Mouse (Mus musculus) forebrain, embryonic 13.5 days (tissue): ENCODE results near the gene Lix1l. TPM values are rescaled to one million over a fixed set of nuclear protein-coding genes. Genes with fewer than 3 reads are reported as not detected.

ENCODE experiments used
- ATAC-seq: fragments of 200-750 bp; cut with Nextera tagmentation; 2 replicates; pipeline ENCODE4 v1.8.0; 2017
- H3K27ac ChIP-seq: fragments of 300-500 bp; sonication (generic); 2 replicates; pipeline ENCODE4 v1.5.1; 2015; ENCODE audit warnings: inconsistent platforms, mild to moderate bottlenecking, moderate library complexity
- H3K27me3 ChIP-seq: fragments of 300-500 bp; sonication (generic); 2 replicates; pipeline ENCODE4 v1.6.1; 2015; ENCODE audit warnings: mild to moderate bottlenecking, inconsistent platforms
- H3K36me3 ChIP-seq: fragments of 300-500 bp; sonication (generic); 2 replicates; pipeline ENCODE4 v1.6.1; 2015; ENCODE audit warnings: mild to moderate bottlenecking, inconsistent platforms; ENCODE audit not compliant: poor library complexity, severe bottlenecking
- H3K4me1 ChIP-seq: fragments of 300-500 bp; sonication (generic); 2 replicates; pipeline ENCODE4 v1.6.1; 2015; ENCODE audit warnings: inconsistent platforms
- H3K4me2 ChIP-seq: fragments of 300-500 bp; sonication (generic); 2 replicates; pipeline ENCODE4 v1.6.1; 2015; ENCODE audit warnings: inconsistent platforms, mild to moderate bottlenecking, moderate library complexity
- H3K4me3 ChIP-seq: fragments of 300-500 bp; sonication (generic); 2 replicates; pipeline ENCODE4 v1.5.1; 2015; ENCODE audit warnings: mild to moderate bottlenecking, inconsistent platforms
- H3K9ac ChIP-seq: fragments of 300-500 bp; sonication (generic); 2 replicates; pipeline ENCODE4 v1.6.1; 2015; ENCODE audit warnings: mild to moderate bottlenecking, inconsistent platforms
- H3K9me3 ChIP-seq: fragments of 300-500 bp; sonication (generic); replicated peaks from 2 replicates; pipeline ENCODE4 v1.6.1; 2016; ENCODE audit warnings: inconsistent platforms
- WGBS: fragments of 180-500 bp; shearing (Covaris S2); methylation state at CpG from one replicate; pipeline ENCODE4 v1.1.7; 2015; 5-methylcytosine and 5-hydroxymethylcytosine counted together
- polyA plus RNA-seq: library from polyadenylated mRNA; unstranded; fragments of >200 nt; fragmentation: Nextera tagmentation; extraction: Ambion mirVana; gene quantifications from 2 replicates; pipeline ENCODE4 v1.2.1, GENCODE M21; 2015

The Lix1l gene
- 6.9 and 7.2 TPM in 2 replicates for polyA plus RNA-seq

DNA sequence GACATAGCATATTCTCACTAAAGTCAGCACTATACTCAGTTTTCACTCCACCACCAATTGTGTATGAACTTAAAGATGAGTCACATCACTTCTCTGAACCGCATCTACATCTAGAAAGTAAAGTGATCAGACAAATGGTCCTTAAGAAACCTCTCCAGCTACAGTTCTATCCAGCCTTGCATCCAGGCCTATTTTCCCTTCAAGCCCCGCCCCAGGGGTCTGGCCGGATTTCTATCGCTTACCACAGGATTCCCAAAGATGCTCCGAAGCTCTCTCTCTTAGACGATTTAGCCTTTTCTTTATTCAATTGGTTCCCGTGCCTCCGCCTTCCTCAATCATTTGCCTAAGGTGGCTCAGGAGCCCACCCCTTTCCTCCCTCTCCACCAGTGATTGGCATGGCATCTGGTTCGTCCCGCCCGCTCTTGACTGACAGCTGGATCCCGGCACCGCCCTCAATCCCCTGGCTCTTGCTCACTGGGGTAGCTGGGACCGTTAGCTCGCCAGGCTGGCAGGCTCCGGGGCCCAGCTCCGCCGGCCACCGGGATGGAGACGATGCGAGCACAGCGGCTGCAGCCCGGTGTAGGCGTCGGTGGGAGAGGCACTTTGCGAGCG, at the start of gene Lix1l:
Gene Lix1l (plus strand): TSS at position 511 of the 612 bp plus-strand sequence.
- peak within 1 kb of the TSS; percentile 93 for H3K27ac ChIP-seq
- peaks cover 84% of the 10 kb centered on the region for H3K4me1 ChIP-seq
- WGBS, result under 1% methylated on average over 26 of the region's 27 CpGs
- peak; percentile 96 for ATAC-seq
- H3K4me3 ChIP-seq, result peak within 1 kb of the TSS; percentile 85
- no peaks in the 10 kb centered on the region for H3K9me3 ChIP-seq
- peaks cover 5% of the 10 kb centered on the region; the same call in 1 of the 2 replicates for H3K36me3 ChIP-seq
- H3K4me2 ChIP-seq, result peak within 1 kb of the TSS; percentile 69
- peaks cover 7% of the 10 kb centered on the region; the same call in 1 of the 2 replicates for H3K27me3 ChIP-seq
- peak within 1 kb of the TSS; percentile 92 for H3K9ac ChIP-seq

- no peak for ATAC-seq
- Histone ChIP-seq H3K9me3 (no peaks in the 10 kb centered on the region), H3K4me2 (no peak overlapping the region), H3K36me3 (no peaks in the 10 kb centered on the region), H3K4me3 (no peak overlapping the region), H3K9ac (no peak overlapping the region), H3K4me1 (peaks cover 19% of the 10 kb centered on the region), H3K27me3 (no peaks in the 10 kb centered on the region), H3K27ac (no peak overlapping the region)
- 10% methylated on average over 8 of the region's 8 CpGs for WGBS
Measured at GRCm38 (mm10) chr3:96551203-96551602, 49.7 kb upstream of the Lix1l start.

DNA sequence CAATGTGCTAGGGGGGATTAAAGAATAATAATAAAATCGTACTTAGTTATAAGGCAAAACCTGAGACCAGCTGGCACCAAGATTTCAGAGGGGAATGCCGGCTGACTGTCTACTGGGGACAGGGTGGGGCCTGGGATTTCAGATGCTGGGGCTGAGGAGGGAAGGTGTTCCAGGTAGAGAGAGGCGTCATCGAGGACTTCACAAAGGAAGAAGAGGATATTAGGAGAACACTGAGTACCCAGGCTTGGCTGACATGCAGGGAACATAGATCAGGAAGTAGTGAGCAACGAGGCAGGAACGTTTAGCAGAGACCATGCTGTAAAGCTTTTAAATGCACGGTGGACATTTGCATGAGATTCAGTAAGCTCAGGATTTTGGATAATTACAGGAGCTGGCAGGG, 49.1 kb upstream of the Lix1l start:
- 74% methylated on average over 7 of the region's 7 CpGs for WGBS
- no peak for ATAC-seq

GRCm38 (mm10) chr3:96553601-96554000, 47.3 kb upstream of the Lix1l start:
- Histone ChIP-seq H3K27me3 (no peaks in the 10 kb centered on the region), H3K4me2 (no peak overlapping the region), H3K27ac (no peak overlapping the region), H3K4me3 (no peak overlapping the region), H3K9ac (no peak overlapping the region), H3K9me3 (no peaks in the 10 kb centered on the region), H3K36me3 (no peaks in the 10 kb centered on the region), H3K4me1 (peaks cover 33% of the 10 kb centered on the region)
- 84% methylated on average over 6 of the region's 6 CpGs for WGBS
- no peak for ATAC-seq

More for the DNA sequence above, 49.1 kb upstream of the Lix1l start:
- H3K9me3 ChIP-seq, result no peaks in the 10 kb centered on the region
- no peak overlapping the region for H3K27ac ChIP-seq
- H3K36me3 ChIP-seq, result no peaks in the 10 kb centered on the region
- no peaks in the 10 kb centered on the region for H3K27me3 ChIP-seq
- peaks cover 24% of the 10 kb centered on the region for H3K4me1 ChIP-seq
- no peak overlapping the region for H3K4me2 ChIP-seq
- no peak overlapping the region for H3K9ac ChIP-seq
- H3K4me3 ChIP-seq, result no peak overlapping the region

DNA sequence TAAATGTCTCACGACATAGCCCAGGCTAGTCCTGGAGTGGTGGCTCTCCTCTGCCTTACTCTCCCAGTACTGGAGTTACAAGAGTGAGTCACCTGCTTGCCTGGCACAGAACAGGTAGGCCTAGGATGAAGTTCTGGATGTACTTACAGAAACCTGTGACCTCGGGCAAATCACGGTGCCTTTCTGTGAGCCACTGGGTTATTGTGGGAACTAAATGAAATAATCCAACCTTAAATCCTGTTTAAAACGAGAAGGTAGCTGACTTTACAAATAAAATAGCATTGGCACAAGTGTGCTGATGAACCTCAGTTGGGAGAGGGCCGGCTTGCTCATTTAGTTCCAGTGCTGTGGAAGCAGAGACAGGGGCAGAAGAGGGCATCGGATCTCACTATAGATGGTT, 46.7 kb upstream of the Lix1l start:
- Histone ChIP-seq H3K27ac (no peak overlapping the region), H3K36me3 (no peaks in the 10 kb centered on the region), H3K4me2 (no peak overlapping the region), H3K4me1 (peaks cover 39% of the 10 kb centered on the region), H3K4me3 (no peak overlapping the region), H3K9ac (no peak overlapping the region), H3K27me3 (no peaks in the 10 kb centered on the region), H3K9me3 (no peaks in the 10 kb centered on the region)
- WGBS, result 81% methylated on average over 6 of the region's 6 CpGs
- ATAC-seq, result no peak

GRCm38 (mm10) chr3:96555041-96555596, 45.8 kb upstream of the Lix1l start:
- H3K4me1 ChIP-seq, result peaks cover 48% of the 10 kb centered on the region
- WGBS, result 25% methylated on average over 12 of the region's 12 CpGs
- H3K27me3 ChIP-seq, result no peaks in the 10 kb centered on the region
- H3K9ac ChIP-seq, result peak overlapping the region; percentile 10; the same call in 1 of the 2 replicates
- peaks cover 8% of the 10 kb centered on the region for H3K36me3 ChIP-seq
- H3K4me3 ChIP-seq, result no peak overlapping the region
- H3K4me2 ChIP-seq, result peak overlapping the region; percentile 1; the same call in 1 of the 2 replicates
- no peaks in the 10 kb centered on the region for H3K9me3 ChIP-seq
- H3K27ac ChIP-seq, result peak overlapping the region; percentile 81
- peak; percentile 36 for ATAC-seq

DNA sequence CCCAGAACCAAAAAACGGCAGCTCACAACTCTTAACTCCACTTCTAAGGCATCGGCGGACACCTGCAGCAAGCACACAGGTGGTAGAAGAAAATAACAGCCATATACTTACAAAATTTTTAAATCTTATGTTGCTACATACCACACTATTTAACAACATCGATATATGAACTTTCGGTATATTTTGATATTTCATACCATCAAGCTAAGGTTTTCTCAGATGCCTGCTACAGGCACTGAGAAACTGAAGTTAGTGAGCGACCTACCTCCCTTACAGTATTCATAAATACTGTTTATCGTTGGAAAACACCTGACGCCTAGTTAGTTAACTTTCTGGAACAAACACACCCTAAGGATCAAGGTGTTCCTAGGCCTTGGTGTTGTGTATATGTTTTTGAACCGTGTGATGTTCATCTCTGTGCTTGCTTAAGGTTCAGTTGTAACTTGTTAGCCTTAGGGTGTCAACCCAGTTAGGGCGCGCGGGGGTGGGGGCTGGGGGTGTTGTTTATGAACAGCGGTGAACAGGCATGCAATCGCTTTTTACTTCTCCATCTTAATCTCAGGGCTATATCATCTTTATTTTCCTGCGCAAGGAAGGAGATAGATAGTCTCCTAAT, 44.8 kb upstream of the Lix1l start:
- Histone ChIP-seq H3K27me3 (no peaks in the 10 kb centered on the region), H3K4me2 (peak overlapping the region; percentile 17; the same call in 1 of the 2 replicates), H3K36me3 (peaks cover 18% of the 10 kb centered on the region), H3K9me3 (no peaks in the 10 kb centered on the region), H3K27ac (peak overlapping the region; percentile 81; the same call in 1 of the 2 replicates), H3K4me3 (no peak overlapping the region), H3K9ac (no peak overlapping the region), H3K4me1 (peaks cover 58% of the 10 kb centered on the region)
- 85% methylated on average over 15 of the region's 15 CpGs for WGBS
- no peak for ATAC-seq

- WGBS, result 11% methylated on average over 22 of the region's 22 CpGs
Measured at GRCm38 (mm10) chr3:96556651-96557635, 44.0 kb upstream of the Lix1l start.

GRCm38 (mm10) chr3:96557694-96558093, 43.3 kb upstream of the Lix1l start, which contains the start of gene Txnip:
Gene Txnip (plus strand): TSS chr3:96557957.
- H3K9ac ChIP-seq, result peak within 1 kb of the TSS; percentile 75
- H3K36me3 ChIP-seq, result peaks cover 22% of the 10 kb centered on the region
- under 1% methylated on average over 26 of the region's 26 CpGs for WGBS
- peak; percentile 99 for ATAC-seq
- H3K27me3 ChIP-seq, result no peaks in the 10 kb centered on the region
- peak within 1 kb of the TSS; percentile 57 for H3K4me3 ChIP-seq
- peak within 1 kb of the TSS; percentile 73 for H3K27ac ChIP-seq
- peak within 1 kb of the TSS; percentile 81 for H3K4me2 ChIP-seq
- no peaks in the 10 kb centered on the region for H3K9me3 ChIP-seq
- H3K4me1 ChIP-seq, result peaks cover 63% of the 10 kb centered on the region

More at GRCm38 (mm10) chr3:96556651-96557635, 44.0 kb upstream of the Lix1l start:
- no peaks in the 10 kb centered on the region for H3K9me3 ChIP-seq
- 0 out of 2 replicates have a peak, but pooled peaks have one; percentile 1 for ATAC-seq
- peak overlapping the region; percentile 73 for H3K27ac ChIP-seq
- peak overlapping the region; percentile 81 for H3K4me2 ChIP-seq
- peak overlapping the region; percentile 57 for H3K4me3 ChIP-seq
- H3K27me3 ChIP-seq, result no peaks in the 10 kb centered on the region
- peaks cover 63% of the 10 kb centered on the region for H3K4me1 ChIP-seq
- H3K36me3 ChIP-seq, result peaks cover 22% of the 10 kb centered on the region
- H3K9ac ChIP-seq, result peak overlapping the region; percentile 66

GRCm38 (mm10) chr3:96558159-96558558, 42.8 kb upstream of the Lix1l start:
- peaks cover 22% of the 10 kb centered on the region for H3K36me3 ChIP-seq
- H3K9ac ChIP-seq, result peak overlapping the region; percentile 75
- under 1% methylated on average over 17 of the region's 17 CpGs for WGBS
- peak overlapping the region; percentile 81 for H3K4me2 ChIP-seq
- no peaks in the 10 kb centered on the region for H3K27me3 ChIP-seq
- no peaks in the 10 kb centered on the region for H3K9me3 ChIP-seq
- peaks cover 63% of the 10 kb centered on the region for H3K4me1 ChIP-seq
- no peak for ATAC-seq
- no peak overlapping the region for H3K27ac ChIP-seq
- H3K4me3 ChIP-seq, result peak overlapping the region; percentile 57

GRCm38 (mm10) chr3:96558668-96559196, 42.2 kb upstream of the Lix1l start:
- peak overlapping the region; percentile 57 for H3K4me3 ChIP-seq
- H3K9me3 ChIP-seq, result no peaks in the 10 kb centered on the region
- ATAC-seq, result no peak
- WGBS, result 40% methylated on average over 10 of the region's 10 CpGs
- H3K9ac ChIP-seq, result peak overlapping the region; percentile 75
- peaks cover 22% of the 10 kb centered on the region for H3K36me3 ChIP-seq
- no peaks in the 10 kb centered on the region for H3K27me3 ChIP-seq
- H3K4me2 ChIP-seq, result peak overlapping the region; percentile 81
- H3K4me1 ChIP-seq, result peaks cover 63% of the 10 kb centered on the region
- no peak overlapping the region for H3K27ac ChIP-seq
